17 mouse cellular contexts compared by ENCODE assay signal in the genomic region with DNA sequence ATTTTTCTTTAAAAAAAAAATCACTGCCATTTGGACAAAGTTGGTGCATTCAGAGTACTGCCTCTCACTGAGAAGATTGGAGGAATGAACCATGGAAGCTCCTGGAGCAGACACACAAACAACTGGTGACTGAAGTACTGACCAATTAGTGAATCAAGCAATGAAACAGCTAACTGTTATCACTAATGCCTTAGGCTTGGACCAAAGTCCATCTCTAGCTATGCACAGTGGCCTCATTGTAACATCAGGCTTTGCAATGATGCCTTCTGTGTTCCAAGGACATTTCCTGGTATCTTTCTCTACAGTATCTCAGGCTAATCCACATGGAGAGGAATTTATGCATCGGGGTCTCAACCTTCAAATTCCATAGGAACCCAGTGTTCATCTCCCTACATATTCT.
"Had no signal": no experiment of that assay in that cellular context is flagged by ENCODE, and none has a peak within 500 bp of the region (broad histone marks: within the 10 kb centered on the region; RNA-seq: fewer than 3 reads in every experiment).

No protein-coding gene starts in this region.

- DNase-seq: retina, postnatal 1 day; right cerebral cortex, adult 18-20 months; right cerebral cortex, postnatal 14 days; right cerebral cortex, postnatal 25 days; right cerebral cortex, postnatal 4 days; spleen, adult 18-20 months; thymus, adult 18-20 months; thymus, adult 2 months; thymus, postnatal 14 days; thymus, postnatal 25 days; thymus, postnatal 36 days; thymus, postnatal 4 days had no signal

- H3K9me3 ChIP-seq: neural tube, embryonic 12.5 days; neural tube, embryonic 13.5 days; neural tube, embryonic 15.5 days; stomach, embryonic 15.5 days had no signal

- H3K36me3 ChIP-seq: neural tube, embryonic 12.5 days; neural tube, embryonic 13.5 days; neural tube, embryonic 15.5 days; stomach, embryonic 15.5 days had no signal

- H3K27ac ChIP-seq: neural tube, embryonic 12.5 days; neural tube, embryonic 13.5 days; neural tube, embryonic 15.5 days; stomach, embryonic 15.5 days; stomach, postnatal 0 days had no signal

- H3K4me1 ChIP-seq: neural tube, embryonic 12.5 days; neural tube, embryonic 13.5 days; neural tube, embryonic 15.5 days; stomach, embryonic 15.5 days had no signal

- H3K4me3 ChIP-seq: neural tube, embryonic 12.5 days; neural tube, embryonic 13.5 days; neural tube, embryonic 15.5 days; stomach, embryonic 15.5 days had no signal

- H3K4me2 ChIP-seq: neural tube, embryonic 12.5 days; neural tube, embryonic 13.5 days; neural tube, embryonic 15.5 days; stomach, embryonic 15.5 days had no signal

- H3K27me3 ChIP-seq: neural tube, embryonic 12.5 days; neural tube, embryonic 13.5 days; neural tube, embryonic 15.5 days; stomach, embryonic 15.5 days had no signal

- H3K9ac ChIP-seq: neural tube, embryonic 12.5 days; neural tube, embryonic 13.5 days; neural tube, embryonic 15.5 days; stomach, embryonic 15.5 days had no signal
